Mouse (Mus musculus): ENCODE measurements around the gene Cacng6. TPM values are rescaled to one million over a fixed set of nuclear protein-coding genes. Genes with fewer than 3 reads are reported as not detected.

Gene Cacng6
- polyA plus RNA-seq, 2 experiments: 8.9 to 10.0 TPM

- DNase-seq (ENCODE audit: low spot score) (no peak), ATAC-seq (ENCODE audit: low FRiP score, low read depth) (no peak)
- TF ChIP-seq POLR2A (IDR thresholded peaks at IDR 0.05; ENCODE audit: borderline replicate concordance, extremely low read depth, insufficient read depth, insufficient read length): no peak
- no peaks in the 10 kb centered on the region for H3K9me3 ChIP-seq (ENCODE audit: control insufficient read depth, low read length)
- H3K27ac ChIP-seq (replicated peaks; ENCODE audit: low read depth, low read length): no peak overlapping the region
- H3K4me2 ChIP-seq (replicated peaks; ENCODE audit: low read depth, low read length, severe bottlenecking): no peak overlapping the region
- 75% methylated on average over 3 of the region's 3 CpGs for WGBS
- H3K9ac ChIP-seq (ENCODE audit: low read depth, low read length, severe bottlenecking): no peak overlapping the region
- no peaks in the 10 kb centered on the region for H3K4me1 ChIP-seq (ENCODE audit: control insufficient read depth, insufficient read depth, low read length)
- H3K27me3 ChIP-seq (ENCODE audit: control insufficient read depth, insufficient read depth, low read length): no peaks in the 10 kb centered on the region
- no peaks in the 10 kb centered on the region for H3K36me3 ChIP-seq (ENCODE audit: control insufficient read depth, insufficient read depth, low read length)
- no peak overlapping the region for H3K4me3 ChIP-seq (replicated peaks; ENCODE audit: low read length)
Measured at GRCm38 (mm10) chr7:3444678-3445077, 20.7 kb downstream of the Cacng6 start.

- Histone ChIP-seq H3K4me1 (ENCODE audit: control insufficient read depth, insufficient read depth, low read length) (no peaks in the 10 kb centered on the region), H3K9ac (ENCODE audit: low read depth, low read length, severe bottlenecking) (no peak overlapping the region), H3K27me3 (ENCODE audit: control insufficient read depth, insufficient read depth, low read length) (no peaks in the 10 kb centered on the region), H3K27ac (replicated peaks; ENCODE audit: low read depth, low read length) (no peak overlapping the region), H3K9me3 (ENCODE audit: control insufficient read depth, low read length) (no peaks in the 10 kb centered on the region), H3K4me3 (replicated peaks; ENCODE audit: low read length) (no peak overlapping the region), H3K36me3 (ENCODE audit: control insufficient read depth, insufficient read depth, low read length) (no peaks in the 10 kb centered on the region), H3K4me2 (replicated peaks; ENCODE audit: low read depth, low read length, severe bottlenecking) (no peak overlapping the region)
- ATAC-seq (ENCODE audit: low FRiP score, low read depth): no peak
- TF ChIP-seq POLR2A (IDR thresholded peaks at IDR 0.05; ENCODE audit: borderline replicate concordance, extremely low read depth, insufficient read depth, insufficient read length): no peak
- 91% methylated on average over 3 of the region's 3 CpGs for WGBS
- DNase-seq (ENCODE audit: low spot score): no peak
Measured at GRCm38 (mm10) chr7:3446584-3446983, 22.6 kb downstream of the Cacng6 start.

DNA sequence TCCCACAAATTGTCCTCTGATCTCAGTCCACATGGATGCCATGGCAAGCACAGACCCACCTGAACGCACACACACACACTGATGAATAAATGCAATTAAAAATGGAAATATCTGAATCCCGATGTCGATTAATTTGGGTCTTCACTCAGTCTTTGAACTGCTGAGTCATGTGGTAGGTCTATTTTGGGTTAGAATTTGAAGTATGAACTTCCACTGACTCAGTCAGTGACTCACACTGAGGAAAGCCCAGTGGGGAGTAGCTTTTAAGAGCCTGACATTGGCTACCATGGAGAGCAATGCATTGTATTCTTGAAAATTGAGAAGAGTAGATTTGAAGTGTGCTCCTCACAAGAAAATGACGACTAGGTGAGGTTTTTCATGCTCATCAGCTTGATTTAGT is 23.0 kb downstream of the Cacng6 start:
- WGBS: 75% methylated on average over 4 of the region's 4 CpGs
- H3K4me1 ChIP-seq (ENCODE audit: control insufficient read depth, insufficient read depth, low read length): no peaks in the 10 kb centered on the region
- DNase-seq (ENCODE audit: low spot score): no peak
- no peak overlapping the region for H3K4me2 ChIP-seq (replicated peaks; ENCODE audit: low read depth, low read length, severe bottlenecking)
- no peak for ATAC-seq (ENCODE audit: low FRiP score, low read depth)
- H3K36me3 ChIP-seq (ENCODE audit: control insufficient read depth, insufficient read depth, low read length): no peaks in the 10 kb centered on the region
- no peak for TF ChIP-seq POLR2A (IDR thresholded peaks at IDR 0.05; ENCODE audit: borderline replicate concordance, extremely low read depth, insufficient read depth, insufficient read length)
- H3K4me3 ChIP-seq (replicated peaks; ENCODE audit: low read length): no peak overlapping the region
- no peak overlapping the region for H3K27ac ChIP-seq (replicated peaks; ENCODE audit: low read depth, low read length)
- H3K9ac ChIP-seq (ENCODE audit: low read depth, low read length, severe bottlenecking): no peak overlapping the region
- H3K9me3 ChIP-seq (ENCODE audit: control insufficient read depth, low read length): no peaks in the 10 kb centered on the region
- no peaks in the 10 kb centered on the region for H3K27me3 ChIP-seq (ENCODE audit: control insufficient read depth, insufficient read depth, low read length)

DNA sequence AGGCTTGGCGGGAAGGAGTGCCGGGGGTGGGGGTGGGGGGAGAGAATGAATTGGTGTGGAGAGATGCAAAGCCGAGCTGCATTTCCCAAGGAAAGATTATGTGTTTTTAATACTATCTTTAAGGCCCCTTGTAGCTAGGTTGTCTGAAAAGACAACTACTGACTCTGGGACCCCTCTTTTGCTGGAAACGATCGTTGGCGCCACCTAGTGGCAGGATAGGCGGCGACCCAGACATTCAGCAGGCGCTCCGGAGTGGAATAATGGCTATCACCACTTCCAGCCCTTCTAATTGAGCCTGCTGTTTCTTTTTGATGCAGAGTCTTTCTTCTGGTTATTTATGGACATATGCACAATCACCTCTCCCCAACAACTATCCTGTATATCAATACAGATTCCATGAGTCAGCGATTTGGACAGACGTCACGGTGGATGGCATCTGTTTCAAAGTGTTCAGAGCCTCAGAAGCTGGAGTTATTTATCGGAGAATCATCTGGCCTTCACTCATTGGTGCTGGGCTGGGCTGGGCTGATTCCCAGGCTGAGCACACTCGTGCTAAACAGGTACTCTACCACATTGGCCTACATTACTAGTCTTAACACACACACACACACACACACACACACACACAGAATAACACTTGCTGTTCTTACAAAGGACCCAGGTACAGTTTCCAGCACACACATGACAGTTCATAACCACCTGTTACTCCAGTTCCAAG is 24.9 kb downstream of the Cacng6 start:
- Histone ChIP-seq H3K9me3 (ENCODE audit: control insufficient read depth, low read length) (no peaks in the 10 kb centered on the region), H3K9ac (ENCODE audit: low read depth, low read length, severe bottlenecking) (no peak overlapping the region), H3K27ac (replicated peaks; ENCODE audit: low read depth, low read length) (no peak overlapping the region), H3K4me1 (ENCODE audit: control insufficient read depth, insufficient read depth, low read length) (no peaks in the 10 kb centered on the region), H3K27me3 (ENCODE audit: control insufficient read depth, insufficient read depth, low read length) (no peaks in the 10 kb centered on the region), H3K36me3 (ENCODE audit: control insufficient read depth, insufficient read depth, low read length) (no peaks in the 10 kb centered on the region), H3K4me3 (replicated peaks; ENCODE audit: low read length) (no peak overlapping the region), H3K4me2 (replicated peaks; ENCODE audit: low read depth, low read length, severe bottlenecking) (no peak overlapping the region)
- 23% methylated on average over 15 of the region's 15 CpGs for WGBS
- DNase-seq (ENCODE audit: low spot score) (peak; percentile 67), ATAC-seq (ENCODE audit: low FRiP score, low read depth) (0 out of 2 replicates have a peak, but pooled peaks have one; percentile 57)
- no peak for TF ChIP-seq POLR2A (IDR thresholded peaks at IDR 0.05; ENCODE audit: borderline replicate concordance, extremely low read depth, insufficient read depth, insufficient read length)

DNA sequence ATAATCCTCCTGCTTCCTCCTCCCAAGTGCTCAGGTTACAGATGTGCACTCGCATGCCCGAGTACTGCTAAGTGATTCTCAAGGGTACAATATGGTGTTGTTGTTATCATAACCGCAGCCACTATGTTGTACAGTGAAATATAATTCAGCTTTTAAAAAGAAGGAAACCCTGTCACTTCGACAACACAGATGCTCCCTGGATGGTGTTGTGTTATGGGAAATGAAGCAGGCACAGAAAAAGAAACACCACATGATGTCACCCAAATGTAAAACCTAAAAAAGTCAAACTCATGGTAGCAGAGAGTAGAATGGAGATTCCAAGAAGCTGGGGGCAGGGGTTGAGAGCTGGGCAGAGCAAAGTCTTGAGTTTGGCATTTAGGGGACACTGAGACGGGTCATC is 26.7 kb downstream of the Cacng6 start:
- ATAC-seq (ENCODE audit: low FRiP score, low read depth) (no peak), DNase-seq (ENCODE audit: low spot score) (no peak)
- H3K9ac ChIP-seq (ENCODE audit: low read depth, low read length, severe bottlenecking): no peak overlapping the region
- no peaks in the 10 kb centered on the region for H3K4me1 ChIP-seq (ENCODE audit: control insufficient read depth, insufficient read depth, low read length)
- H3K4me2 ChIP-seq (replicated peaks; ENCODE audit: low read depth, low read length, severe bottlenecking): no peak overlapping the region
- WGBS: 44% methylated on average over 5 of the region's 5 CpGs
- H3K27me3 ChIP-seq (ENCODE audit: control insufficient read depth, insufficient read depth, low read length): no peaks in the 10 kb centered on the region
- H3K4me3 ChIP-seq (replicated peaks; ENCODE audit: low read length): no peak overlapping the region
- H3K9me3 ChIP-seq (ENCODE audit: control insufficient read depth, low read length): no peaks in the 10 kb centered on the region
- H3K27ac ChIP-seq (replicated peaks; ENCODE audit: low read depth, low read length): no peak overlapping the region
- no peak for TF ChIP-seq POLR2A (IDR thresholded peaks at IDR 0.05; ENCODE audit: borderline replicate concordance, extremely low read depth, insufficient read depth, insufficient read length)
- no peaks in the 10 kb centered on the region for H3K36me3 ChIP-seq (ENCODE audit: control insufficient read depth, insufficient read depth, low read length)
